Mouse (Mus musculus): ENCODE data around the gene 1700024G13Rik.

1700024G13Rik gene

GRCm38 (mm10) chr14:32332515-32333445, 55.4 kb downstream of the 1700024G13Rik start:
- DNase-seq (ENCODE audit: low spot score in 2 of 2) = no peak

GRCm38 (mm10) chr14:32327366-32327765, 60.8 kb downstream of the 1700024G13Rik start:
- no peak for DNase-seq (ENCODE audit: low spot score in 2 of 2)
